Mouse (Mus musculus) brain, embryonic 14.5 days (tissue): Measurements from ENCODE around the gene Dcakd.

Experiments
- CTCF ChIP-seq: fragments of 200-500 bp; IDR thresholded peaks from 2 replicates; pipeline ENCODE4 v1.5.1; 2012; ENCODE audit warnings: inconsistent platforms, mild to moderate bottlenecking, moderate library complexity, borderline replicate concordance; ENCODE audit not compliant: insufficient read depth, insufficient read length; ENCODE audit errors: extremely low read depth
- POLR2A ChIP-seq: fragments of 200-500 bp; IDR thresholded peaks from 2 replicates; pipeline ENCODE4 v1.6.1; 2012; ENCODE audit warnings: mild to moderate bottlenecking, inconsistent platforms, borderline replicate concordance; ENCODE audit not compliant: poor library complexity, insufficient read depth, insufficient read length, severe bottlenecking; ENCODE audit errors: extremely low read depth

DNA sequence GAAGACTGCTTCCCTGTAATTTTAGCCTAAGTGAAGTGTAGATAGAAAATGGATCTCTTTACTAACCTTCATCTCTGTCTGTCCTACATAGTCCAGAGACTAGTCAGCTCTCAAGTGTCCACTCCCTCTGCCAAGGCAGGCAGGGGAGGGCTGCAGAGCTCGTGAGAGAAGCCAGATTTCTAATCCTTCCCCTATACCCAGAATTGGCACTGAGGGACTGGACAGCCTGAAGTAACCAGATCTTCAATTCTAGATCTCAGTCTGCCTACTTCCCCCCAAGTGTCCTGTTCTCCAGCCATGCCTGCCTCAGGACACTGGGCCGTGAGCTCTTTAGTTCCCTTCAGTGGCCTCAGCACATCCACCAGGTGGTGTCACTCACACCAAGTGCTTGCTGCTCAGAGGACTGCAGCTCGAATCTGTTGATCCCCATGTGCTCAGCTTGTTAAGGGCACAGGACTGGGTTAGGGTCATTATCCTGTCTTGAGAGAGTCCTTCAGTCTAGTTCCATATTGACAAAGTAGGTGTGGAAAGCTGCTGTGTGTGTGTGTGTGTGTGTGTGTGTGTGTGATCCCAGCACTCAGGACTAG lies 30.5 kb upstream of the Dcakd start:
- TF ChIP-seq CTCF (no peak), POLR2A (no peak)
